Mouse (Mus musculus): Measurements from ENCODE around the gene Cdsn. TPM values are rescaled to one million over a fixed set of nuclear protein-coding genes. Genes with fewer than 3 reads are reported as not detected.
"Not testable (repeated sequence)": the region's sequence is repeated elsewhere in the genome, so short reads cannot be mapped to it uniquely, and the experiment has no call there.

The Cdsn gene
- polyA plus RNA-seq, 1 experiment from 2014 or later: not detected

- ATAC-seq (no peak), DNase-seq (no peak)
- Histone ChIP-seq H3K4me1 (ENCODE audit: insufficient read depth) (no peaks in the 10 kb centered on the region), H3K36me3 (replicated peaks; ENCODE audit: insufficient read depth, low read length) (no peaks in the 10 kb centered on the region), H3K9ac (replicated peaks) (no peak overlapping the region), H3K27me3 (ENCODE audit: insufficient read depth, low read length) (peaks cover 40% of the 10 kb centered on the region), H3K9me3 (ENCODE audit: low read length) (no peaks in the 10 kb centered on the region), H3K4me2 (ENCODE audit: low read depth, low read length) (no peak overlapping the region), H3K4me3 (ENCODE audit: low read depth, low read length) (no peak overlapping the region), H3K27ac (ENCODE audit: low read depth) (no peak overlapping the region)
- 27% methylated on average over 10 of the region's 10 CpGs for WGBS (ENCODE audit: insufficient replicate concordance)
- no peak for TF ChIP-seq CTCF (IDR thresholded peaks at IDR 0.05; ENCODE audit: low read depth)
- no peak for TF ChIP-seq EP300 (IDR thresholded peaks at IDR 0.05; ENCODE audit: low read depth)
Measured at GRCm38 (mm10) chr17:35506881-35507280, 45.0 kb upstream of the Cdsn start.

DNA sequence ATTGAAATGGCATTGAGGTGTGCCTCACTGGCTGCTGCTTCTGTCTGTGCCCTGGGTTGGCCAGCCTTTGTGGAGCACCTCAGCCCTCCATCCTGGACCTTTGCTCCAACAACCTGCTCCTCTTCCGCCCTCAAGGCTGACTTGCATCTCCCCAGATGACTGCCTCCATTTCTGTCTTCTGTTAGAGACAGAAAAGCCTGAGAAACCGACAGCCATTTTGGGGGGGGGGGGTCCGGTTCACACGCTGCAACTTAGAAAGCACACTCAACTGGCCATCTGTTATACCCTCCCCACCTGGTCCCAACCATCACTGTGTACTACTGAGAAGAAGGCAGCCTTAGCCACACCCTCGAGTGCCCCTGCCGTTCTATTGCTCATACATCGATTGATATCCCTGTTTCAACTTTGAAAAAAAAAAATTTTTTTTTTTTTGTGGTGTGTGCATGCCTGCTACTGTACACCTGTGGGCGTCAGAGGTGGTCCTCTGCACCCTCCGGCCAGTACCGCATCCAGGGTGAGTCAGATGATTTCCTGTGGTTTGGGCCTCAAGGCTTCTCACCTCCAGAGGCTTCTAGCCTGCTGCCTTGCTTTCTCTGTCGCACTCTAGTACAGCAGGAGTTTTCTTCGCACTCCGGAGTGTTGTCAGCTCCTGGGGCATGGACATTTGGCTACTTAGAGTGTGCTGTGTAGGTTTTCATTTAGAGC, 44.2 kb upstream of the Cdsn start:
- Histone ChIP-seq H3K9me3 (ENCODE audit: low read length) (no peaks in the 10 kb centered on the region), H3K27ac (ENCODE audit: low read depth) (no peak overlapping the region), H3K4me2 (ENCODE audit: low read depth, low read length) (no peak overlapping the region), H3K27me3 (ENCODE audit: insufficient read depth, low read length) (peaks cover 37% of the 10 kb centered on the region), H3K4me1 (ENCODE audit: insufficient read depth) (no peaks in the 10 kb centered on the region), H3K4me3 (ENCODE audit: low read depth, low read length) (no peak overlapping the region), H3K9ac (replicated peaks) (no peak overlapping the region), H3K36me3 (replicated peaks; ENCODE audit: insufficient read depth, low read length) (peaks cover 5% of the 10 kb centered on the region)
- DNase-seq (no peak), ATAC-seq (no peak)
- TF ChIP-seq CTCF (IDR thresholded peaks at IDR 0.05; ENCODE audit: low read depth): no peak
- TF ChIP-seq EP300 (IDR thresholded peaks at IDR 0.05; ENCODE audit: low read depth): no peak
- 25% methylated on average over 13 of the region's 13 CpGs for WGBS (ENCODE audit: insufficient replicate concordance)

DNA sequence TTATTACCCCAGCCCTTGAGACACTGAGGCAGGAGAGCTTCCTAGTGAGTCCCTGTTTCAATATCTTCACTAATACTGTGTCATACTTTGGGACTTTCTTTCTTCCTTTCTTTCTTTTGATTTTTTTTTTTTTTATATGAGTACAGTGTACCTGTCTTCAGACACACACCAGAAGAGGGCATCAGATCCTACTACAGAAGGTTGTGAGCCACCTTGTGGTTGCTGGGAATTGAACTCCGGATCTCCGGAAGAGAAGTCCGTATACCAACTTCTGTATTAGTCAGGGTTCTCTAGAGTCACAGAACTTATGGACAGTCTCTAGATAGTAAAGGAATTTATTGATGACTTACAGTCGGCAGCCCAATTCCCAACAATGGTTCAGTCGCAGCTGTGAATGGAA, 43.6 kb upstream of the Cdsn start:
- not testable (repeated sequence) for H3K4me2 ChIP-seq (ENCODE audit: low read depth, low read length); H3K9ac ChIP-seq (replicated peaks); DNase-seq; H3K9me3 ChIP-seq (ENCODE audit: low read length); H3K27ac ChIP-seq (ENCODE audit: low read depth); H3K4me3 ChIP-seq (ENCODE audit: low read depth, low read length); H3K4me1 ChIP-seq (ENCODE audit: insufficient read depth); ATAC-seq
- H3K36me3 ChIP-seq (replicated peaks; ENCODE audit: insufficient read depth, low read length): peaks cover 11% of the 10 kb centered on the region
- H3K27me3 ChIP-seq (ENCODE audit: insufficient read depth, low read length): peaks cover 37% of the 10 kb centered on the region
- 0 out of 2 replicates have a peak, but pooled peaks have one; percentile 10 for TF ChIP-seq CTCF (IDR thresholded peaks at IDR 0.05; ENCODE audit: low read depth)
- WGBS (ENCODE audit: insufficient replicate concordance): 53% methylated on average over 4 of the region's 5 CpGs

DNA sequence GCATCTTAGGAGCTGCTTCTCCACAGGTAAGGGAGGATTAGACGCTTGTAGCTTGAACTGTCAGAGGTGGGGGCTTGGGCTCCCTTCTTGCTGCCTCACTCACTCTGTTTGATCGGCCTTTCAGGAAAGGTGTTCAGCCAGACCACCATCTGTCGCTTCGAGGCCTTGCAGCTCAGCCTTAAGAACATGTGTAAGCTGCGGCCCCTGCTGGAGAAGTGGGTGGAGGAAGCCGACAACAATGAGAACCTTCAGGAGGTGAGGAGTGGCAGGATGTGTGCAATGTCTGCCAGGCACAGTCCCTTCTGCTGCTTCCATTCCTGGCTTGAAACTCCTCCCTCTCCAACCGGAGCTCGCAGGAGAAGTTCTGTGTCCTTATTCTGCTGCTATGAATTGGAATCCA, 42.6 kb upstream of the Cdsn start:
- Histone ChIP-seq H3K4me2 (ENCODE audit: low read depth, low read length) (no peak overlapping the region), H3K27ac (ENCODE audit: low read depth) (no peak overlapping the region), H3K4me3 (ENCODE audit: low read depth, low read length) (no peak overlapping the region), H3K9ac (replicated peaks) (no peak overlapping the region), H3K4me1 (ENCODE audit: insufficient read depth) (no peaks in the 10 kb centered on the region), H3K27me3 (ENCODE audit: insufficient read depth, low read length) (peaks cover 37% of the 10 kb centered on the region), H3K36me3 (replicated peaks; ENCODE audit: insufficient read depth, low read length) (peaks cover 19% of the 10 kb centered on the region), H3K9me3 (ENCODE audit: low read length) (no peaks in the 10 kb centered on the region)
- ATAC-seq (no peak), DNase-seq (peak; percentile 38)
- WGBS (ENCODE audit: insufficient replicate concordance): 17% methylated on average over 8 of the region's 8 CpGs
- TF ChIP-seq CTCF (IDR thresholded peaks at IDR 0.05; ENCODE audit: low read depth) (peak; percentile 55), EP300 (IDR thresholded peaks at IDR 0.05; ENCODE audit: low read depth) (no peak)

- 93% methylated on average over 7 of the region's 7 CpGs for WGBS (ENCODE audit: insufficient replicate concordance)
- H3K9ac ChIP-seq (replicated peaks): no peak overlapping the region
- no peak for ATAC-seq
- H3K4me3 ChIP-seq (ENCODE audit: low read depth, low read length): no peak overlapping the region
- peaks cover 21% of the 10 kb centered on the region for H3K4me1 ChIP-seq (ENCODE audit: insufficient read depth)
- H3K4me2 ChIP-seq (ENCODE audit: low read depth, low read length): 0 out of 2 replicates have a peak overlapping the region, but pooled peaks have one; percentile 9
- no peaks in the 10 kb centered on the region for H3K9me3 ChIP-seq (ENCODE audit: low read length)
- no peak overlapping the region for H3K27ac ChIP-seq (ENCODE audit: low read depth)
- H3K36me3 ChIP-seq (replicated peaks; ENCODE audit: insufficient read depth, low read length): peaks cover 20% of the 10 kb centered on the region
- no peak for DNase-seq
- H3K27me3 ChIP-seq (ENCODE audit: insufficient read depth, low read length): peaks cover 9% of the 10 kb centered on the region
- peak; percentile 54 for TF ChIP-seq CTCF (IDR thresholded peaks at IDR 0.05; ENCODE audit: low read depth)
- TF ChIP-seq EP300 (IDR thresholded peaks at IDR 0.05; ENCODE audit: low read depth): no peak
Measured at GRCm38 (mm10) chr17:35512916-35513626, 38.9 kb upstream of the Cdsn start.

DNA sequence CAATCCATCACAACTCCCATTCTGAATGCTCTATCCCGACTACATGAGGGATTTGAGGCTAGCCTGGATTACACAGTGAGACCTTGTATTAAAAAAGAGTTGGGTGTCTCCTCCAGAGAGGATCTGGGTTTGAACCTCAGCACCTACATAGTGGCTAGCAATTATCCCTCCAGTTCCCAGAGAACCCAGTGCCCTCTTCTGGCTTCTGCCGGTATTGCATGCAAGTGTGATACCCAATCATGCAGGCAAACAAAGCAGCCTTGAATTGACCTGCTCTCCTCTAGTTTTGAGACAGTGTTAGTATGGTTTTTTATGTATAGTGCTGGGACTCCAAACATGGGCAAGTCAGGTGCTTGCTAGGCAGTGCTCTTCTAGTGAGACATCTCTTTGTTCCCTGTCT, 38.0 kb upstream of the Cdsn start:
- DNase-seq (peak; percentile 88), ATAC-seq (no peak)
- Histone ChIP-seq H3K4me1 (ENCODE audit: insufficient read depth) (peaks cover 22% of the 10 kb centered on the region), H3K36me3 (replicated peaks; ENCODE audit: insufficient read depth, low read length) (peaks cover 20% of the 10 kb centered on the region), H3K4me3 (ENCODE audit: low read depth, low read length) (peak overlapping the region; percentile 76), H3K4me2 (ENCODE audit: low read depth, low read length) (peak overlapping the region; percentile 98; the same call in 1 of the 2 replicates), H3K27me3 (ENCODE audit: insufficient read depth, low read length) (peaks cover 8% of the 10 kb centered on the region; the same call in 1 of the 2 replicates), H3K9ac (replicated peaks) (peak overlapping the region; percentile 31; the same call in 1 of the 2 replicates), H3K27ac (ENCODE audit: low read depth) (no peak overlapping the region), H3K9me3 (ENCODE audit: low read length) (no peaks in the 10 kb centered on the region)
- TF ChIP-seq CTCF (IDR thresholded peaks at IDR 0.05; ENCODE audit: low read depth) (peak; percentile 92), EP300 (IDR thresholded peaks at IDR 0.05; ENCODE audit: low read depth) (no peak)
- WGBS (ENCODE audit: insufficient replicate concordance): 16% methylated on average over 2 of the region's 2 CpGs

Measured in liver, postnatal 0 days (tissue).